Mouse (Mus musculus) liver, embryonic 14.5 days (tissue): Measurements from ENCODE around the gene Sohlh2.

Source experiments
- CTCF ChIP-seq: IDR thresholded peaks from 2 replicates; pipeline ENCODE4 v1.5.1; 2016; ENCODE audit warnings: antibody characterized with exemption, low read depth, control low read depth
- EP300 ChIP-seq: IDR thresholded peaks from 2 replicates; pipeline ENCODE4 v1.6.1; 2016; ENCODE audit warnings: antibody characterized with exemption, low read depth

GRCm38 (mm10) chr3:55212254-55212653 lies 30.4 kb downstream of the Sohlh2 start:
- no peak for TF ChIP-seq CTCF
- TF ChIP-seq EP300, result no peak
